Mouse (Mus musculus) R1 (cell line): ENCODE data around the gene P2ry12.
A peak's percentile ranks its signal among the peaks of the same experiment; 100 is the strongest.

Experiments used
- DNase-seq: peaks from one replicate; pipeline ENCODE4 v3.0.0-alpha.2; 2018; ENCODE audit warnings: low read depth, low spot score

Gene P2ry12

GRCm38 (mm10) chr3:59185662-59186061 is 77.0 kb downstream of the P2ry12 start:
- DNase-seq: no peak

- DNase-seq: no peak
These were observed 80.5 kb downstream of the P2ry12 start for GRCm38 (mm10) chr3:59182129-59182528.

GRCm38 (mm10) chr3:59181134-59181533 is 81.5 kb downstream of the P2ry12 start:
- peak; percentile 30 for DNase-seq

- DNase-seq: no peak
These were observed 85.8 kb downstream of the P2ry12 start for GRCm38 (mm10) chr3:59176871-59177270.

- peak; percentile 26 for DNase-seq
These were observed 87.4 kb downstream of the P2ry12 start for GRCm38 (mm10) chr3:59175234-59175633.

- no peak for DNase-seq
These were observed 88.1 kb downstream of the P2ry12 start for GRCm38 (mm10) chr3:59174426-59175154.

GRCm38 (mm10) chr3:59169921-59170627 is 92.6 kb downstream of the P2ry12 start:
- DNase-seq: peak; percentile 18

- DNase-seq: no peak
These were observed 93.5 kb downstream of the P2ry12 start for GRCm38 (mm10) chr3:59169215-59169614.

GRCm38 (mm10) chr3:59168476-59168875 is 94.2 kb downstream of the P2ry12 start:
- DNase-seq: no peak

- DNase-seq: no peak
These were observed 95.1 kb downstream of the P2ry12 start for GRCm38 (mm10) chr3:59167417-59168054.
